Mouse (Mus musculus): ENCODE measurements around the gene Gm43951.

- TF ChIP-seq CTCF (IDR thresholded peaks at IDR 0.05 in 2 of 3, conservative IDR thresholded peaks at IDR 0.05 in 1 of 3; ENCODE audit: control insufficient read depth in 1 of 3, insufficient read depth in 1 of 3, low read depth in 2 of 3, low read length in 3 of 3, poor library complexity in 1 of 3, severe bottlenecking in 1 of 3) (no peak), POLR2A (IDR thresholded peaks at IDR 0.05; ENCODE audit: control insufficient read depth in 1 of 2, insufficient read depth in 1 of 2, low read depth in 1 of 2, low read length in 2 of 2, poor library complexity in 1 of 2) (no peak), TCF12 (IDR thresholded peaks at IDR 0.05; ENCODE audit: low read depth, low read length) (no peak), ETS1 (IDR thresholded peaks at IDR 0.05; ENCODE audit: low read depth, low read length) (no peak), RCOR1 (IDR thresholded peaks at IDR 0.05; ENCODE audit: low read depth, low read length) (no peak), ZMIZ1 (IDR thresholded peaks at IDR 0.05; ENCODE audit: low read depth, low read length) (no peak), POLR2AphosphoS5 (IDR thresholded peaks at IDR 0.05; ENCODE audit: borderline replicate concordance, low read depth, low read length) (no peak)
Observed at GRCm38 (mm10) chr11:72232068-72232467, 25.4 kb upstream of the Gm43951 start.

All from MEL (cell line).